40 mouse cellular contexts compared by ENCODE assay signal in genomic region chr1:45926911-45927310, GRCm38 (mm10). TPM values are rescaled to one million over a fixed set of nuclear protein-coding genes. Genes with fewer than 3 reads are reported as not detected.
DNase-seq lines count a peak whose midpoint lies in the region; ATAC-seq and TF ChIP-seq lines count a peak whose summit lies in the region.
"Had no signal": no experiment of that assay in that cellular context is flagged by ENCODE, and none has a peak within 500 bp of the region (broad histone marks: within the 10 kb centered on the region; RNA-seq: fewer than 3 reads in every experiment).

No protein-coding gene starts in this region.

- H3K27ac ChIP-seq in heart, embryonic 12.5 days (ENCODE audit: poor library complexity, severe bottlenecking), result peak overlapping the region; percentile 6; the same call in 1 of the 2 replicates
- H3K27ac ChIP-seq in heart, embryonic 10.5 days, result no peak overlapping the region
- peak overlapping the region; percentile 96 for H3K27ac ChIP-seq in liver, embryonic 12.5 days
- peak overlapping the region; percentile 83; the same call in 1 of the 2 replicates for H3K27ac ChIP-seq in liver, postnatal 0 days (ENCODE audit: low read depth)
- H3K27ac ChIP-seq: forebrain, embryonic 12.5 days; hindbrain, embryonic 12.5 days; hindbrain, postnatal 0 days; limb, embryonic 13.5 days; midbrain, embryonic 12.5 days had no signal

- TF ChIP-seq EP300 in liver, postnatal 0 days (IDR thresholded peaks at IDR 0.05; ENCODE audit: low read depth), result no peak

- ATAC-seq in heart, embryonic 12.5 days (ENCODE audit: insufficient number of reproducible peaks, low FRiP score), result no peak
- ATAC-seq in erythroblast, adult 5-6 weeks (replicated peaks; ENCODE audit: low FRiP score, poor library complexity, severe bottlenecking), result peak; percentile 18
- ATAC-seq in liver, embryonic 12.5 days, result 0 out of 2 replicates have a peak, but pooled peaks have one; percentile 0
- ATAC-seq in liver, postnatal 0 days, result no peak
- ATAC-seq: forebrain, postnatal 0 days had no signal

- no peak overlapping the region for H3K9ac ChIP-seq in heart, embryonic 12.5 days
- H3K9ac ChIP-seq in liver, embryonic 12.5 days, result peak overlapping the region; percentile 86
- H3K9ac ChIP-seq in liver, postnatal 0 days (replicated peaks), result 0 out of 2 replicates have a peak overlapping the region, but pooled peaks have one; percentile 2
- H3K9ac ChIP-seq: embryonic facial prominence, embryonic 12.5 days; forebrain, postnatal 0 days; hindbrain, embryonic 12.5 days; limb, embryonic 13.5 days; lung, embryonic 15.5 days had no signal

- WGBS in heart, embryonic 12.5 days, result 40% methylated on average over 3 of the region's 3 CpGs
- 43% methylated on average over 3 of the region's 3 CpGs for WGBS in heart, embryonic 10.5 days
- 29% methylated on average over 3 of the region's 3 CpGs for WGBS in liver, embryonic 12.5 days (ENCODE audit: insufficient replicate concordance)
- WGBS in liver, postnatal 0 days (ENCODE audit: insufficient replicate concordance), result 47% methylated on average over 3 of the region's 3 CpGs

- DNase-seq in heart, embryonic 10.5 days (ENCODE audit: low spot score), result no peak
- DNase-seq in liver, postnatal 0 days, result no peak
- no peak for DNase-seq in ovary, postnatal 10 days (ENCODE audit: low spot score)
- no peak for DNase-seq in urinary bladder, postnatal 10 days (ENCODE audit: low spot score)
- DNase-seq: adrenal gland, postnatal 25 days; cerebellum, adult 11-12 months; cerebellum, adult 9-11 months; embryo, embryonic 11 days; forebrain, postnatal 0 days; gastrocnemius, postnatal 10 days; heart, postnatal 36 days; kidney, adult 2 months; kidney, postnatal 36 days; right cerebral cortex, adult 18-20 months; right cerebral cortex, postnatal 4 days; thymus, adult 18-20 months; thymus, postnatal 25 days had no signal

- peaks cover 10% of the 10 kb centered on the region; the same call in 1 of the 2 replicates for H3K27me3 ChIP-seq in heart, embryonic 12.5 days (replicated peaks)
- peaks cover 15% of the 10 kb centered on the region for H3K27me3 ChIP-seq in heart, embryonic 10.5 days (ENCODE audit: insufficient read depth, poor library complexity, severe bottlenecking)
- no peaks in the 10 kb centered on the region for H3K27me3 ChIP-seq in liver, embryonic 12.5 days (replicated peaks)
- no peaks in the 10 kb centered on the region for H3K27me3 ChIP-seq in liver, postnatal 0 days (ENCODE audit: insufficient read depth, low read length)
- H3K27me3 ChIP-seq: intestine, embryonic 15.5 days had no signal

- H3K4me1 ChIP-seq in heart, embryonic 12.5 days (replicated peaks), result peaks cover 8% of the 10 kb centered on the region; the same call in 1 of the 2 replicates
- peaks cover 5% of the 10 kb centered on the region; the same call in 1 of the 2 replicates for H3K4me1 ChIP-seq in heart, embryonic 10.5 days
- peaks cover 46% of the 10 kb centered on the region for H3K4me1 ChIP-seq in liver, embryonic 12.5 days
- peaks cover 13% of the 10 kb centered on the region for H3K4me1 ChIP-seq in liver, postnatal 0 days (ENCODE audit: insufficient read depth)
- H3K4me1 ChIP-seq: embryonic facial prominence, embryonic 12.5 days had no signal

- TF ChIP-seq CTCF in liver, postnatal 0 days (IDR thresholded peaks at IDR 0.05; ENCODE audit: low read depth), result no peak

- no peak overlapping the region for H3K4me3 ChIP-seq in heart, embryonic 12.5 days
- H3K4me3 ChIP-seq in heart, embryonic 10.5 days, result no peak overlapping the region
- H3K4me3 ChIP-seq in liver, embryonic 12.5 days, result peak overlapping the region; percentile 77
- H3K4me3 ChIP-seq in liver, postnatal 0 days (ENCODE audit: low read depth, low read length), result no peak overlapping the region

- H3K36me3 ChIP-seq in heart, embryonic 12.5 days, result no peaks in the 10 kb centered on the region
- no peaks in the 10 kb centered on the region for H3K36me3 ChIP-seq in heart, embryonic 10.5 days
- peaks cover 19% of the 10 kb centered on the region for H3K36me3 ChIP-seq in liver, embryonic 12.5 days
- no peaks in the 10 kb centered on the region for H3K36me3 ChIP-seq in liver, postnatal 0 days (replicated peaks; ENCODE audit: insufficient read depth, low read length)
- H3K36me3 ChIP-seq: embryonic facial prominence, embryonic 12.5 days; forebrain, embryonic 12.5 days; hindbrain, embryonic 12.5 days; intestine, embryonic 15.5 days; limb, embryonic 13.5 days; lung, embryonic 15.5 days; midbrain, embryonic 12.5 days; neural tube, embryonic 13.5 days had no signal

- H3K9me3 ChIP-seq in heart, embryonic 12.5 days (replicated peaks), result no peaks in the 10 kb centered on the region
- H3K9me3 ChIP-seq in heart, embryonic 10.5 days, result no peaks in the 10 kb centered on the region
- H3K9me3 ChIP-seq in liver, embryonic 12.5 days (replicated peaks), result no peaks in the 10 kb centered on the region
- no peaks in the 10 kb centered on the region for H3K9me3 ChIP-seq in liver, postnatal 0 days (ENCODE audit: low read length)
- H3K9me3 ChIP-seq: embryonic facial prominence, embryonic 12.5 days; forebrain, embryonic 12.5 days; hindbrain, embryonic 12.5 days; intestine, embryonic 15.5 days; limb, embryonic 13.5 days; lung, embryonic 15.5 days; midbrain, embryonic 12.5 days; neural tube, embryonic 13.5 days had no signal

- peak overlapping the region; percentile 79; the same call in 1 of the 2 replicates for H3K4me2 ChIP-seq in heart, embryonic 12.5 days
- H3K4me2 ChIP-seq in liver, embryonic 12.5 days, result peak overlapping the region; percentile 77
- peak overlapping the region; percentile 83 for H3K4me2 ChIP-seq in liver, postnatal 0 days (ENCODE audit: low read depth, low read length)

RNA-seq across cellular contexts. Expression of gene Slc40a1, which starts 0.6 kb away (rescaled TPM):
- polyA plus RNA-seq in heart, embryonic 12.5 days (2016; fragmentation: Nextera tagmentation; extraction: Ambion mirVana), result 19.2 and 19.8 TPM in 2 replicates
- polyA plus RNA-seq in heart, embryonic 10.5 days (2016; fragmentation: Nextera tagmentation; extraction: Ambion mirVana), result 12.5 and 13.2 TPM in 2 replicates
- total RNA-seq in erythroblast, adult 5-6 weeks (2015; ENCODE audit: low replicate concordance), result 91.3 and 128 TPM in 2 replicates
- 101 and 135 TPM in 2 replicates for total RNA-seq in erythroblast, adult 5-6 weeks (2017; ENCODE audit: low replicate concordance)
- polyA plus RNA-seq in liver, embryonic 12.5 days (2016; fragmentation: Nextera tagmentation; extraction: Ambion mirVana), result 85.3 and 85.7 TPM in 2 replicates
- polyA plus RNA-seq in liver, postnatal 0 days (2015; fragmentation: Nextera tagmentation; extraction: Ambion mirVana), result 197 and 219 TPM in 2 replicates

RNA-seq across cellular contexts. Expression of gene Gm5269, which starts 36.8 kb away (rescaled TPM):
- not detected in 2 replicates for polyA plus RNA-seq in heart, embryonic 12.5 days (2016; fragmentation: Nextera tagmentation; extraction: Ambion mirVana)
- polyA plus RNA-seq in heart, embryonic 10.5 days (2016; fragmentation: Nextera tagmentation; extraction: Ambion mirVana), result not detected in 2 replicates
- total RNA-seq in erythroblast, adult 5-6 weeks (2015; ENCODE audit: low replicate concordance), result not detected in 2 replicates
- total RNA-seq in erythroblast, adult 5-6 weeks (2017; ENCODE audit: low replicate concordance), result not detected in 2 replicates
- not detected in 2 replicates for polyA plus RNA-seq in liver, embryonic 12.5 days (2016; fragmentation: Nextera tagmentation; extraction: Ambion mirVana)
- polyA plus RNA-seq in liver, postnatal 0 days (2015; fragmentation: Nextera tagmentation; extraction: Ambion mirVana), result not detected in 2 replicates
- total RNA-seq: adrenal gland, adult 18-20 months; adrenal gland, postnatal 25 days; forebrain, postnatal 0 days; gastrocnemius, postnatal 10 days; heart, postnatal 36 days; hindbrain, postnatal 0 days; layer of hippocampus, adult 2 months; layer of hippocampus, postnatal 14 days; left cerebral cortex, adult 8-10 months; left cerebral cortex, postnatal 36 days; megakaryocyte progenitor cell, adult 5-6 weeks had no signal
- polyA plus RNA-seq: embryonic facial prominence, embryonic 12.5 days; forebrain, embryonic 12.5 days; forebrain, postnatal 0 days; gonadal fat pad, adult 2 months; heart, embryonic 14.5 days; hindbrain, embryonic 12.5 days; hindbrain, postnatal 0 days; intestine, embryonic 15.5 days; kidney, adult 2 months; kidney, embryonic 16.5 days; limb, embryonic 13.5 days; lung, embryonic 15.5 days; midbrain, embryonic 12.5 days; neural tube, embryonic 13.5 days; spleen, adult 2 months; stomach, postnatal 0 days had no signal

Comparison
In these comparisons a context has a peak if more than half of its experiments do, and no peak if none do; other contexts are left out.
1. ATAC-seq: peak in erythroblast, adult 5-6 weeks (single experiment) and liver, embryonic 12.5 days (single experiment); none in heart, embryonic 12.5 days (single experiment) and liver, postnatal 0 days (single experiment).
2. Peak in every context shown above with its lines, with median percentiles within 50 percentile points of each other: H3K4me2 ChIP-seq.